Mouse (Mus musculus) bone marrow, adult 2 months (tissue): ENCODE measurements at regions not wholly inside any gene's neighbourhood (a gene's known extent, or its start where the extent isn't known, plus 50 kb on each side); places are given as distances from the start of the nearest gene placed in this dataset.

ENCODE experiments used
- H3K27ac ChIP-seq: fragments of 200-500 bp; 2 replicates; pipeline ENCODE4 v1.5.1; 2012; ENCODE audit warnings: low read depth, mild to moderate bottlenecking, control low read depth, inconsistent platforms, low read length; ENCODE audit not compliant: control insufficient read depth, poor library complexity, insufficient read depth
- H3K4me1 ChIP-seq: fragments of 200-500 bp; 2 replicates; pipeline ENCODE4 v1.6.1; 2011; ENCODE audit warnings: low read length; ENCODE audit not compliant: control insufficient read depth, insufficient read depth
- H3K4me3 ChIP-seq: fragments of 200-500 bp; replicated peaks from 2 replicates; pipeline ENCODE3; 2011; ENCODE audit warnings: mild to moderate bottlenecking, low read depth, low read length, control low read depth; ENCODE audit not compliant: control insufficient read depth
- CTCF ChIP-seq: fragments of 200-500 bp; IDR thresholded peaks from 2 replicates; pipeline ENCODE4 v1.5.1; 2011; ENCODE audit warnings: low read length, control low read depth; ENCODE audit not compliant: control insufficient read depth, insufficient read depth
- POLR2A ChIP-seq: fragments of 200-500 bp; IDR thresholded peaks from 2 replicates; pipeline ENCODE4 v1.6.1; 2011; ENCODE audit warnings: low read depth, mild to moderate bottlenecking, control low read depth, low read length, borderline replicate concordance; ENCODE audit not compliant: control insufficient read depth
- WGBS: fragments of 180-500 bp; shearing (Covaris S2); methylation state at CpG from one replicate; pipeline ENCODE4 v1.1.7; 2018; 5-methylcytosine and 5-hydroxymethylcytosine counted together

- 80% methylated on average over 3 of the region's 3 CpGs for WGBS
- Histone ChIP-seq H3K4me3 (no peak overlapping the region), H3K4me1 (no peaks in the 10 kb centered on the region), H3K27ac (no peak overlapping the region)
- TF ChIP-seq POLR2A, result no peak
- no peak for TF ChIP-seq CTCF
These were observed 883.5 kb downstream of the Basp1 start for GRCm38 (mm10) chr15:24530065-24530464.

GRCm38 (mm10) chr15:24527379-24527778 is 886.2 kb downstream of the Basp1 start:
- Histone ChIP-seq H3K27ac (no peak overlapping the region), H3K4me3 (no peak overlapping the region), H3K4me1 (no peaks in the 10 kb centered on the region)
- no peak for TF ChIP-seq POLR2A
- no peak for TF ChIP-seq CTCF
- WGBS, result 65% methylated on average over 5 of the region's 5 CpGs

GRCm38 (mm10) chr15:24513926-24514325 is 899.6 kb downstream of the Basp1 start:
- H3K4me3 ChIP-seq, result no peak overlapping the region
- TF ChIP-seq POLR2A, result no peak
- no peak for TF ChIP-seq CTCF
- WGBS, result 75% methylated on average over 9 of the region's 9 CpGs
- no peak overlapping the region for H3K27ac ChIP-seq
- H3K4me1 ChIP-seq, result no peaks in the 10 kb centered on the region

GRCm38 (mm10) chr15:24501907-24502559 is 911.5 kb downstream of the Basp1 start:
- no peak for TF ChIP-seq CTCF
- WGBS, result 70% methylated on average over 9 of the region's 9 CpGs
- Histone ChIP-seq H3K4me1 (no peaks in the 10 kb centered on the region), H3K27ac (no peak overlapping the region), H3K4me3 (no peak overlapping the region)

GRCm38 (mm10) chr15:24486235-24486634 is 927.3 kb downstream of the Basp1 start:
- H3K27ac ChIP-seq, result no peak overlapping the region
- 64% methylated on average over 2 of the region's 2 CpGs for WGBS
- TF ChIP-seq CTCF (no peak), POLR2A (no peak)
- no peaks in the 10 kb centered on the region for H3K4me1 ChIP-seq
- H3K4me3 ChIP-seq, result no peak overlapping the region

- WGBS, result 59% methylated on average over 1 of the region's 1 CpGs
- Histone ChIP-seq H3K4me3 (no peak overlapping the region), H3K27ac (no peak overlapping the region), H3K4me1 (no peaks in the 10 kb centered on the region)
- TF ChIP-seq CTCF (no peak), POLR2A (no peak)
These were observed 945.3 kb downstream of the Basp1 start for GRCm38 (mm10) chr15:24468239-24468638.

- WGBS, result 97% methylated on average over 1 of the region's 1 CpGs
- Histone ChIP-seq H3K27ac (no peak overlapping the region), H3K4me1 (no peaks in the 10 kb centered on the region), H3K4me3 (no peak overlapping the region)
- no peak for TF ChIP-seq POLR2A
- no peak for TF ChIP-seq CTCF
These were observed 955.8 kb downstream of the Basp1 start for GRCm38 (mm10) chr15:24457726-24458125.

- no peak for TF ChIP-seq CTCF
- no peak for TF ChIP-seq POLR2A
- no peak overlapping the region for H3K4me3 ChIP-seq
- 65% methylated on average over 1 of the region's 1 CpGs for WGBS
- H3K27ac ChIP-seq, result no peak overlapping the region
- no peaks in the 10 kb centered on the region for H3K4me1 ChIP-seq
These were observed 980.5 kb downstream of the Basp1 start for GRCm38 (mm10) chr15:24433083-24433482.

GRCm38 (mm10) chr15:24429154-24429553 is 984.4 kb downstream of the Basp1 start:
- WGBS, result 66% methylated on average over 5 of the region's 5 CpGs
- no peak overlapping the region for H3K27ac ChIP-seq
- TF ChIP-seq CTCF (no peak), POLR2A (no peak)
- H3K4me3 ChIP-seq, result no peak overlapping the region
- H3K4me1 ChIP-seq, result no peaks in the 10 kb centered on the region
